Mouse (Mus musculus) heart, adult 9 months (tissue): ENCODE data around the gene Tmem252.
A peak's percentile ranks its signal among the peaks of the same experiment; 100 is the strongest.

Experiments used
- DNase-seq, 2 experiments: peaks; one replicate each; pipeline ENCODE4 v3.0.0; 2022; ENCODE audit warnings: low spot score in 2 of 2

Tmem252 gene

GRCm38 (mm10) chr19:24724362-24724761 lies 50.6 kb downstream of the Tmem252 start:
- no peak for DNase-seq

- DNase-seq: peak in 1 of 2 experiments; percentile 21
Measured at GRCm38 (mm10) chr19:24730661-24731060, 56.9 kb downstream of the Tmem252 start.
